Mouse (Mus musculus) erythroblast, embryonic 14.5 days (primary cell): ENCODE measurements around the gene Sez6. TPM values are rescaled to one million over a fixed set of nuclear protein-coding genes. Genes with fewer than 3 reads are reported as not detected.

Source experiments
- H3K27me3 ChIP-seq: 2 replicates; pipeline ENCODE4 v1.6.1; 2012; ENCODE audit warnings: inconsistent platforms; ENCODE audit not compliant: control insufficient read depth
- H3K36me3 ChIP-seq: 2 replicates; pipeline ENCODE4 v1.6.1; 2012; ENCODE audit warnings: mild to moderate bottlenecking, inconsistent platforms; ENCODE audit not compliant: control insufficient read depth
- H3K4me1 ChIP-seq: 2 replicates; pipeline ENCODE4 v1.6.1; 2012; ENCODE audit warnings: inconsistent platforms; ENCODE audit not compliant: control insufficient read depth
- H3K4me3 ChIP-seq: replicated peaks from 2 replicates; pipeline ENCODE3; 2012; ENCODE audit warnings: moderate library complexity, mild to moderate bottlenecking, inconsistent platforms
- H3K9me3 ChIP-seq: 2 replicates; pipeline ENCODE4 v1.6.1; 2012; ENCODE audit warnings: low read length, inconsistent platforms, mixed read lengths; ENCODE audit not compliant: control insufficient read depth
- GATA1 ChIP-seq: IDR thresholded peaks from 2 replicates; pipeline ENCODE4 v1.6.1; 2012; ENCODE audit warnings: low read length, inconsistent platforms, mixed read lengths
- TAL1 ChIP-seq: IDR thresholded peaks from 3 replicates; pipeline ENCODE4 v1.6.1; 2012; ENCODE audit warnings: low read length, inconsistent platforms, mixed read lengths
- polyA plus RNA-seq: library from polyadenylated mRNA; stranded (reverse); fragments of >175 nt; gene quantifications from 2 replicates; pipeline ENCODE4 v1.2.3, GENCODE M21; 2012

The Sez6 gene
- polyA plus RNA-seq, 1 experiment = not detected

DNA sequence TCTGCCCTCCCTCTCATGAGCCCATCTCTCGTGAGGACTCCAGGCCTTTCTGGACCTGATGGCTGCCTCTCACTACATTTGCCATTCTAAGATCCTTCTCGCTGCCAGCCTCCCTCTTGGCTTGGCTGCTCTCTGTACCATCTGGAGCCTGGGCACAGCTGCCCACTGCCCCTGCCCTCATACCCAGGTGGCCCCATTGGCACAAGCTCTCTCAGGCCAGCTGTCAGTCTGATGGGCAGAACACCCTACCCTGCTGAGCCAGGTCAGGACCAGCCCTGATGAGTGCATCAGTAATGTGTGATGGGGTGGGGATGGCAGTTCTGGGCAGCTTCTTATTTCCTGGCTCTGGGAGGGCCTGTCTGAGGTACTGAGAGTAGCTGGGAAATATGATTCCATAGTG lies 27.7 kb downstream of the Sez6 start:
- Histone ChIP-seq H3K4me3 (no peak overlapping the region), H3K36me3 (no peaks in the 10 kb centered on the region), H3K9me3 (no peaks in the 10 kb centered on the region), H3K27me3 (peaks cover 31% of the 10 kb centered on the region), H3K4me1 (no peaks in the 10 kb centered on the region)
- no peak for TF ChIP-seq GATA1
- TF ChIP-seq TAL1 = no peak

DNA sequence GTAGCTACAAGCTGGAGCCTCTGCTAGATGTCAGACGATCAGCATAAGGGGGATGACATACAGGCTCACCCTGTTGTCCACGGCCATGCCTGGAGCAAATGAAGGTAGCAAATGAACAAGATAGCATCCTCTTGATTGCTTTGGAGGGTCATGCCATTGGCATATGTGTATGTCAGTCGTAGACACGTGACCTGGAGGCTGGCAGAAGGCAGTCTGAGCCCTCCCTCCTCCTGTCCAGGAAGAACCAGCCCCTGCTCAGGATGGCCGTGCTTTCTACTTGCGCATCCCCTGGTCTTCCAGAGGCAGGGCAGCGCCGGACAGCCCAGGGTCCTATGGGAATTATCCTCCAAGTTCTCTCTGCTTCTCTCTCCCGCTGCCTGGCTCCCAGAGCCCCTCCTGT lies 28.3 kb downstream of the Sez6 start:
- Histone ChIP-seq H3K4me3 (no peak overlapping the region), H3K4me1 (no peaks in the 10 kb centered on the region), H3K27me3 (peaks cover 25% of the 10 kb centered on the region), H3K9me3 (no peaks in the 10 kb centered on the region), H3K36me3 (no peaks in the 10 kb centered on the region)
- TF ChIP-seq GATA1 (no peak), TAL1 (no peak)

DNA sequence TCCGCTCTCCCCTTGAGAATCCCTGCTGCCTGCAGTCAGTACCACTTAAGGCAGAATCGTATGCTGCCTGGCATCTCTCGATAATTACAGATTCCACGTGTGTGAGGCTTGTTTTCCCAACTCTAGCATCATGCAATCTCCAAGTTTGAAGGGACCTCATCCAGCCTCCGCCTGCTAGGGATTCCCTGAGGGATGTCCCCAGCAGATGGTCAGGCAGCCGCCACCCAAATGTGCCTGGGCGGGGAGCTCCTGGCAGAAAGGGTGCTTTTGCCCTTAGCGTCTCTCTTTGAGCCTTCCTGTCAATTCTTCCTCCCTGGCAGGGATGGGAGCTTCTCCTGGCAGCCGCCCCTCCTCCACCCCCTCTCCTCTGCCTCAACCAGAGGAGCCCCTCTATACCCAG lies 29.6 kb downstream of the Sez6 start:
- no peak overlapping the region for H3K4me3 ChIP-seq
- TF ChIP-seq TAL1 = no peak
- no peak for TF ChIP-seq GATA1
- peaks cover 27% of the 10 kb centered on the region for H3K27me3 ChIP-seq
- H3K4me1 ChIP-seq = no peaks in the 10 kb centered on the region; the same call in 1 of the 2 replicates
- no peaks in the 10 kb centered on the region for H3K36me3 ChIP-seq
- H3K9me3 ChIP-seq = no peaks in the 10 kb centered on the region

DNA sequence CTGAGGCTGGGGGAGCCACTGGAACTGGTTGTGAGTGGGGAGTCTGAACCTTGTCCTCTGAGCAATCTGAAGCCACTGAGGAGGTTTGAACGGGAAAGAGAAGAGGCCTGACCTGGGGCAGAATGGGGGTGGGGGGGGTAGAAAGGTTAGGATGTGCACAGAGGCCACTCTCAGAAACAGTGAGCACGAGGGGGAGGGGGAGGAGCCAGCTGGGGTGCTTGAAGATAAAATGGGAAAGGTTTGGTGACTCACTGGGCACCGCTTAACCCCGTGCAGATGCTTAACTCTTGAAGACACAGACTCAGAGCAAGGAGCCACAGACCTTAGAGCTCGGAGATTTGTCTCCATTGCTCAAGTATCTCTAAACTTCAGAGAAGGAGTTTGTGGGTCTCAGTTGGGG lies 30.3 kb downstream of the Sez6 start:
- TF ChIP-seq GATA1 (no peak), TAL1 (no peak)
- H3K4me1 ChIP-seq = no peaks in the 10 kb centered on the region; the same call in 1 of the 2 replicates
- no peaks in the 10 kb centered on the region for H3K36me3 ChIP-seq
- H3K4me3 ChIP-seq = no peak overlapping the region
- no peaks in the 10 kb centered on the region for H3K9me3 ChIP-seq
- H3K27me3 ChIP-seq = peaks cover 23% of the 10 kb centered on the region

DNA sequence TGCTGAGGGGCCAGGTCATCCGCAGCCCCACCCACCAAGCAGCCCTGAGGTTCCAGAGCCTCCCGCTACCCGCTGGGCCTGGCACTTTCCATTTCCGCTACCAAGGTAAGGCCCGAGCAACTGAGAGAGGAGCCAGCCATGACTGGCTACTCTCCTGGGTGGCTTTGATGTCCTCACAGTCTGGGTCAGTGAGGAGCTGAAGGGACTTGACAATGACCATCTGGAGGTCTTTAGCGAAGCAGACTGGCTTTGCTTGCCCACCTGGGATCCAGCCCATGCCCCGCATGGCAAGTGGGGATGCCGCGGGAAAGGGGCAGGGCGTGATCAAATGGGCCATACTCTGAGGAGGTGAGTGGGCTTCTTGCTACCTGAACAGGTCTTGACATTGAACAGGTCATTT lies 32.3 kb downstream of the Sez6 start:
- Histone ChIP-seq H3K4me1 (no peaks in the 10 kb centered on the region; the same call in 1 of the 2 replicates), H3K9me3 (no peaks in the 10 kb centered on the region), H3K27me3 (peaks cover 23% of the 10 kb centered on the region), H3K4me3 (no peak overlapping the region), H3K36me3 (no peaks in the 10 kb centered on the region)
- no peak for TF ChIP-seq TAL1
- TF ChIP-seq GATA1 = no peak

DNA sequence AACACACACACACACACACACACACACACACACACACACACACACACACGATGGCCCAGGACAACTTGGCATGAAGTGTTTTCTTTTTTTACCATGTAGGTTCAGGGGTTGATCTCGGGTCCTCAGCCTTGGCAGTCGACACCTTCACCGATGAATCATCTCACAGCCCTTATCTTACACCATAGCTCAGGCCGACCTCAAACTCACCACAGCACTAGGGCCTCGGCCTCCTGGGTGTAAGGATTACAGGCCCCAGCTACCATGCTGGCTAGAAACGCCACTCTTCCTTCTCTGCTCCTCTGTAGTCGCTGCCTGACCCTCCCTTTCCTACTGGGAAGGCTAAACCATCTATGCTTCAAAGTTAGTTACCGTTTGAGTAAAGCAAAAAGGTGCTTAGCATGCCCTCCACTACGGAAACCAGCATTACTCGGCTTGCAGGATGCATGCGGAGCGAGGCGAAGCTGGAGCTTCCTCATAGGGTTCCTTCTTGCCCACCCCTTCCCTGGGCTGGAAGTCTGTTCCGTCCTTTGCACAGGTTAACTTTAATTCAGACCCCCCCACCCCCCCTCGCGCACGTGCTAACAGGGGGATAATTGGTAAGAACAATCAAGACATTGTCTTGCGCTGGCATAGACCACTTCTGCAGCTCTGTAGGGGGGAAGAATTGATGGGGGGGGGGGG lies 34.0 kb downstream of the Sez6 start:
- H3K9me3 ChIP-seq = no peaks in the 10 kb centered on the region
- TF ChIP-seq TAL1 = no peak
- TF ChIP-seq GATA1 = no peak
- H3K36me3 ChIP-seq = no peaks in the 10 kb centered on the region
- H3K4me1 ChIP-seq = no peaks in the 10 kb centered on the region; the same call in 1 of the 2 replicates
- no peak overlapping the region for H3K4me3 ChIP-seq
- H3K27me3 ChIP-seq = peaks cover 16% of the 10 kb centered on the region

DNA sequence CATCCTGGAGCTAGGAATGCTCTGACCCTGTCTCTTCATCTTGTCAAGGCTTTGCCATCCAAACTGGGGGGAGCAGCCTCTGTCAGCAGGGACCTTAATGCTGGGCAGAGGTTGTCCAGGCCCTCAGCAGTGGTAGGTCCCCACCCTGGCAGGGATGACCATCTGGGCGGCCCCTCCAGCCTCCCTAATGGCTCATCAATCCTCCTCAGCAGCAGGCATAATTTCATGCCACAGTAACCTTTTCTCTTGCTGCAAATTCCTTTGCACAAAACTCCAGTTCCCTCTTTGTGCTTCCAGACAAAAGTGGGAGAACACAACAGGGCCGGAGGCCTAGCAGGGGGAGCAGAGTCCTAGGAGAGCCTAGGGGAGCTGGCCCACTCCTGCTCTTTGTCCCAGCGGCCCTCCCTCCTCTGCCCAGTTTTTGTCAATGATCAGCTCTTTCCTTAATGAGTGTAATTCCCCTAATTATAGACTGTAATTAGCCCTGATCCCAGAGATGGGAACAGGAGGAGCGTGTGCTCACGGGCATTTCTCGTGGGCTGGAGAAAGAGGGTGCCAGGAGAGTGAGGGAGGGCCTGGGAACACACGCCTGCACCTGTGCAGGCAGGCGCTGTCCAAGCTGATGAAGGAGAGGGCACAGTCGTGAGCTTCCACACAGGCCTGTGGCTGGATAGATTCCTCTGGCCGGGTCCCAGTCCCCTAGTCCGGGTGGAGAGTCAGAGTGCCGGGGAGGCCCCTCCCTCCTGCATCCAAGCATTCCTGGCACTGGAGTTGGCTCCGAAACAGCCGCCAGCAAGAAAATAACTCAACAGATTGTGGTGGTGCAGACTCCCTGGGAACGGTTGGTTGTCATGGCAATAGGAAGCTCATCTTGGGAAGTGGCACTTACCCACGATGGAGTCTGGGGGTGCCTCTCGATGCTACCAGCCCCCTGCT lies 34.8 kb downstream of the Sez6 start:
- Histone ChIP-seq H3K27me3 (peaks cover 15% of the 10 kb centered on the region), H3K4me3 (no peak overlapping the region)
- no peak for TF ChIP-seq GATA1
- no peak for TF ChIP-seq TAL1

DNA sequence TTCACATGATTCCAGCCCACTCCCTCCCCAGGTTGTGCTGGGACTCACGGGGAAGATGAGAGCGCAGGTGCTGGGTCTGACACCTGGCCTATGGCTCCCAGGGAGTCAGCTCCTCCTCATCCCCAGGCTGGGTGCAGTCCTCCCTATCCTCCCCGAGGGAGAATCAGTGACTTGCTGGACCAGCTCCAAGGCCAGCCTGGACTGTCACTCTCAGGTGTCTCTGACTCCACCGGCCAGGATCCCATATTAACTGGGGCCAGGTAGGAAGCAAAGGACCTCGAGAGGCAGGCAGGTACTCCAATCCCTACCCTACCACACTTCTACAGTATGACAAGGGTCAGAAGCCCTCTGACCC lies 35.4 kb downstream of the Sez6 start:
- TF ChIP-seq TAL1 (no peak), GATA1 (no peak)
- Histone ChIP-seq H3K4me3 (no peak overlapping the region), H3K4me1 (no peaks in the 10 kb centered on the region; the same call in 1 of the 2 replicates)

More for the DNA sequence above, 34.8 kb downstream of the Sez6 start:
- Histone ChIP-seq H3K4me1 (no peaks in the 10 kb centered on the region; the same call in 1 of the 2 replicates), H3K36me3 (no peaks in the 10 kb centered on the region), H3K9me3 (0 out of 2 replicates have a peak, but pooled peaks cover 2% of the 10 kb centered on the region)

DNA sequence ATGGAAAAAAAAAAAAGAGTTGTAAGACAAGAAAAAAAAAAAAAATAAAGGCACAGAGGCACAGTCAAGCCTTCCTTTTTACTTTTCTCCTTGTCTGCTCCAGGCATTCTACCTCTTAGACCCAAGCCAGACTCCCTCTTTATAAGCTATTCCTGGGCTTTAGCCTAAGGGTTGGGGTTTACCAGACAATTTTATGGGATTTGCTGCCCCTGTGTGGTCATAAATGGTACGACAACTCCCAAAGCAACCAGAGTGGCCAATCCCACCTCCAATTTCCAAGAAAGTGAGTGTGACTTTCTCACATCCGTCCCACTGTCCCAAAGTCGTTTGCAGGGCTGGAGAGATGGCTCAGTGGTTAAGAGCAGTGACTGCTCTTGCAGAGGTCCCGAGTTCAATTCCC lies 36.5 kb downstream of the Sez6 start:
- no peaks in the 10 kb centered on the region; the same call in 1 of the 2 replicates for H3K4me1 ChIP-seq
- no peak for TF ChIP-seq TAL1
- TF ChIP-seq GATA1 = no peak
- H3K9me3 ChIP-seq = 0 out of 2 replicates have a peak, but pooled peaks cover 2% of the 10 kb centered on the region
- H3K36me3 ChIP-seq = no peaks in the 10 kb centered on the region
- H3K27me3 ChIP-seq = peaks cover 22% of the 10 kb centered on the region
- H3K4me3 ChIP-seq = no peak overlapping the region

More for the DNA sequence above, 35.4 kb downstream of the Sez6 start:
- Histone ChIP-seq H3K36me3 (no peaks in the 10 kb centered on the region), H3K9me3 (0 out of 2 replicates have a peak, but pooled peaks cover 2% of the 10 kb centered on the region), H3K27me3 (peaks cover 17% of the 10 kb centered on the region)
